Mouse (Mus musculus) kidney, postnatal 36 days (tissue): ENCODE measurements around the gene 3110082I17Rik.
A peak's percentile ranks its signal among the peaks of the same experiment; 100 is the strongest.
"Not testable (repeated sequence)": the region's sequence is repeated elsewhere in the genome, so short reads cannot be mapped to it uniquely, and the experiment has no call there.

Experiments used
- DNase-seq, 2 experiments: peaks; one replicate each; pipeline ENCODE4 v3.0.0; 2021 to 2022; ENCODE audit warnings: mixed read lengths in 2 of 2

The 3110082I17Rik gene

DNA sequence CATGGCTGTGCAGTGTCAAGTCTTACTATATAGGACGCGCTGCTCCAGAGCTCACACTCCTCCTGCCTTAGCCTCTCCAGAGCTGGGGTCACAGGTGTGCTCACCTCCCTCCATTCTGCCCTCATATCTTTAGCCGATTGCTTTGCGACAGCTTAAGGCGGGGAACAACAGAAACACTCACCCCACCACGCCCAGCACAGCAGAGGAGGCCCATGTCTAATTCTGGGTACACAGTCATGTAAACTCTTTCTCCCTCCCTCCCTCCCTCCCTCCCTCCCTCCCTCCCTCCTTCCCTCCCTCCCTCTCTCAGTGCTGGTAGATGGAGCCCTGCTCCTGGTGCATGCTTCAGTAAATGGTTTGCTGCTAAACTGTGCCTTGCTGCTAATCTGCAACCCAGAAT lies 110.6 kb downstream of the 3110082I17Rik start:
- no peak for DNase-seq

- DNase-seq, result peak in 1 of 2 experiments; percentile 65
These were observed 113.1 kb downstream of the 3110082I17Rik start for GRCm38 (mm10) chr5:139347225-139347624.

- DNase-seq, result no peak
These were observed 115.0 kb downstream of the 3110082I17Rik start for GRCm38 (mm10) chr5:139345364-139345714.

GRCm38 (mm10) chr5:139344687-139345363 lies 115.5 kb downstream of the 3110082I17Rik start:
- peak; percentile 96 to 98 for DNase-seq

DNA sequence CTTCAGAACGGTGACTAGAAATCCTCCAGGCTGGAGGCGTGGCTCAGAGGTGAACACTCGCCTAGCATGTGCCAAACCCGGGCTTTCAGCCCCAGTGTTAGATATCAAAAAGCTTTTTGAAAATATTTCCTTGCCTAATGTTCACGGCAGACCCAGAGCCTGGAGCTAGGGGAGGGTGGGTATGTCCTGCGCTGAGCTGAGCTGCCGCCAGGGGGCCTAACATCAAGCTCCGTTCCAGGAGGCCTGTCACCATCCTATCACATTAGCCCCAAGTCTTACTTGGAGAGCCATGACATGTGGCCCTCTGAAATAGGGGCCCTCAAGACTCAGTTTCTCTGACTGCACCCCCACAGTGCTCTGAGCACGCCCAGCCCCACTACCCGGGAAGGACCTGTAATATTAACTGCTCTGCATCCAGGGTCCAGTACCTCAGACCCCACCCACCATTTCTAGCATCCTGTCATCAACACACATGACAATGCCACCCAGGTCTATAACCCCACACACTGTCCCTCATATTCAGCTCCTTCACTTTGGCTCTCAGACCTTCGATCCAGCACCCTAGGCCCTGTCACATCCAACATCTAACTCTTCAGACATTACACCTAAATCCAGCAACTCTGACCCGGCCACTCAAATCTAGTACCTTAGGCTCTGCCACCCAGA lies 116.2 kb downstream of the 3110082I17Rik start:
- DNase-seq, result peak; percentile 75 to 90

GRCm38 (mm10) chr5:139338891-139339290 lies 121.4 kb downstream of the 3110082I17Rik start:
- no peak for DNase-seq

DNA sequence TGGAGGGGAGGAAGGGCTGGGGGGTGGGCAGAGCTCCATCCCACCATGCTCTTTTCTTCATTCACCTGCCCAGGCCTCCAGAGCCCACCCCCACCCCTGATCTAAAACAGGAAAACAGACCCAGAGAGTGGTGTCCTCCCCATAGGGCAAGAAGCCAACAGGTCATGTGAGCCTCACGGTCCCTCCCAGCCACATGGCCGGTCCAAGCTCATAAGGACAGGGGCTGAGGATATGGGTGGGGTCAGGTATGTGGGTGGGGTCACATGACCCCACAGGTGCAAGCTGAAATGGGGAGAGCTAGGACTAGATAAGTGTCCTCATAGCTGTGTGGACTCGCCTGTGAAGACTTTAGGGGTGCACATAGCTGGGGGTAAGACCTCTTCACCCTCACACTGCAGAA lies 121.9 kb downstream of the 3110082I17Rik start:
- peak; percentile 69 to 80 for DNase-seq

- DNase-seq, result no peak
These were observed 122.4 kb downstream of the 3110082I17Rik start for GRCm38 (mm10) chr5:139337826-139338370.

GRCm38 (mm10) chr5:139335634-139336033 lies 124.7 kb downstream of the 3110082I17Rik start:
- DNase-seq, result no peak

GRCm38 (mm10) chr5:139334394-139334793 lies 125.9 kb downstream of the 3110082I17Rik start:
- DNase-seq, result not testable (repeated sequence)

- DNase-seq, result peak; percentile 63 to 67
These were observed 126.9 kb downstream of the 3110082I17Rik start for GRCm38 (mm10) chr5:139333301-139334013.

DNA sequence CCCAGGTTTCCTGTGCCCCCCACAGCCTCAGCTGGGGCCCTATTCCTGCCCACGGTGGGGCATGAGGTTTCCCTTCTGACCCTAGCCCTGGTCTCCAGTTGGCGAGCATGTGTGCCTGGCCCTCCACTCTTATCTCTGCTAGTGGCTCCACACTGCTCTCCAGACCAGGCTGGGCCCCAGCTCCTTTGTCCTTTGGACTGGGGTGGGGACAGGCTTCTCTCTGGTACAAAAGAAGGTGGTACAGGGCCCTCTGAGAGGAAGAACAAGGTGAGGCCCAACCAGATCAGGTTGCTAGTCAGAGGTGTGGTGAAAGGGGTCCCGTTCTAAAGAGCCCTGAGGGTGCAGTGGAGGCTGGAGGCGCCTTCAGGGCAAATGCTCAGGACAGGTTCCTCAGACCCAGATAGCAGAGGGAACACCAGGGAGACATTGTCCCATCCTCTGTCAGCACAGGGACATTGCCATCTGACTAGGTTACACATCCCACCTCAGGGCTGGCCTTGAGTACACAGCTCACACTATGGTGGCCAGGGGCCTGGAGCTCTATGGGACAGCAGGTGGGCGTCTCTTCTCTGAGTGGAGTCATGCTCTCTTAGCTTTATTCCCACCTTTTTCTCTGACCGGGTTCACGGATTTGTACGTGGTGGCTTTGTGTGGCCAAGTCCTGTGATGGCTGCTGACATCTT lies 127.6 kb downstream of the 3110082I17Rik start:
- DNase-seq, result peak in 1 of 2 experiments; percentile 25

GRCm38 (mm10) chr5:139331742-139332141 lies 128.6 kb downstream of the 3110082I17Rik start:
- peak; percentile 88 to 93 for DNase-seq

DNA sequence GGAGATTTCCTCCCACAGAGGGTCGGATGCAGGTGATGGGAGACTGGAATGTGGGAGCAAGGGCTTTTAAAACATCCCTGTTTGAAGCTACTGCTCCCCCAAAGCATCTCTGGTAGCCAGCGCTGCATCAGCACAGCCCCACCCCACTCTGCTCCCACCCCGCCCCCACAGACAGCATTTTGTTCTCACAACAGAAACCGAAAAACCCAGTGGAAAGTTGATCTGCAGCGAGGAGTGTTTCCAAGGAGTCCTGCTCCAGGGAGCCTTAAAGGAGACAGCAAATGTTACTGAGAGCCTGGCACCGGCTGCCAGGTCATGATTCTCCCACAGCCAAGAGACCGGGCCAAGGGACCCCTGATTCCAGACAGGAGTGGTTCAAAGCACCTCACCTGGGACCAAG lies 129.6 kb downstream of the 3110082I17Rik start:
- no peak for DNase-seq

- DNase-seq, result no peak
These were observed 132.7 kb downstream of the 3110082I17Rik start for GRCm38 (mm10) chr5:139327634-139328020.

DNA sequence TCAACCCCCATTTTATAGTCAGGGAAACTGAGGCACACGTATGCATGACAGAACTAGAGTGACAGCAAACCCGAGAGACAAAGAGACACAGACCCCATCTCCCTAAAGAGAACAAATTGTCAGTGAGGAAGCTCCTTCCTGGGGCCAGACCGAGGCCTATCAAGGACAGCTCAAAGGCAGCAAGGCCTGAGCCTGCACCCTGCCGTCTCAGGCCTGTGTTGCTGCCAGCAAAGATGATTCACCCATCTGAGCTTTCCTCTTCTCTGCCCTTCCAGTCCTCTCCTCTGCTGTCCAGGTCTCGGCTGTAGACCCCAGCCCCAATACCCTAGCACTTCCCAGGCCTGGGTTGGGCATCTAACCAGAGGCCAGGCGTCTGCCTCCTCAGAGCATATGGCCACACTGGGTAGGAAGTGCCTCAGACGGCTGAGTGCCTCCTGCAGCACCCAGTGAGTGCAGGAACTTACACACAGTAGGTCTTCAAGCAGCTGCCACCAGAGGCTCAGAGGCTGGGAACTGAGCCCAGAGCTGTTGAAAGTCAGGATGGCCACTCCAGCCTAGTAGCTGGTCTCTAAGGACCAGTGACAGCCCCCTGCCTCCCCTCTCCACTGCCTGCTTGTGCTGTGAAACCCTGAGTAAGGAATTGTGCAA lies 133.2 kb downstream of the 3110082I17Rik start:
- DNase-seq, result no peak

DNA sequence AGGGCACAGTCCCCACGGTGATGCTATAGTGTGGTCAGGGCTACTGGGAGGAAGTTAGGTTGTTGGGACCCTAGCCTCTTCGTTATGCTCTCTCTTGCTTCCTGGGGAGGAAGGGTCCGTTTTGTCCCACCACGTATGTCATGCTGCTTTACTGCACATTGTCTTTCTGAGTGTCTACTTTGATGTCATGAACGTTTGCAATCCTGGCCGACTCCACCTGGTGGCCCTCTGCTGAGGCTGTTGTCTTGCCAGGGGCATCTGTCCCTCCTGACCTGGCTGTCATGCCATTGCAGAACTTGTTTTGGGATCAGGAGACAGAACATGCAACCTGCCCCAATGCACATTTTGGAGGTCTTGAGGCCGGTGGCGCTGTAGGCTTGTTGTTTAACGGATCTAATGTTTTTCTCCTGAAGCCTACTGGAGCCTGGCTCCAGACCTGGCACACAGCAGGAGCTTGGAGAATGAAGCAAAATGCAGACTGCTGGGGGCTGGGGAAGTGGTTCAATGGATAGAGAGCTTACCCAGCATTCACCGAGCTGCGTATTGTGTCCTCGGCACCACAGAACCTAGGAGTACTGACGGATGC lies 134.1 kb downstream of the 3110082I17Rik start:
- DNase-seq, result no peak

DNA sequence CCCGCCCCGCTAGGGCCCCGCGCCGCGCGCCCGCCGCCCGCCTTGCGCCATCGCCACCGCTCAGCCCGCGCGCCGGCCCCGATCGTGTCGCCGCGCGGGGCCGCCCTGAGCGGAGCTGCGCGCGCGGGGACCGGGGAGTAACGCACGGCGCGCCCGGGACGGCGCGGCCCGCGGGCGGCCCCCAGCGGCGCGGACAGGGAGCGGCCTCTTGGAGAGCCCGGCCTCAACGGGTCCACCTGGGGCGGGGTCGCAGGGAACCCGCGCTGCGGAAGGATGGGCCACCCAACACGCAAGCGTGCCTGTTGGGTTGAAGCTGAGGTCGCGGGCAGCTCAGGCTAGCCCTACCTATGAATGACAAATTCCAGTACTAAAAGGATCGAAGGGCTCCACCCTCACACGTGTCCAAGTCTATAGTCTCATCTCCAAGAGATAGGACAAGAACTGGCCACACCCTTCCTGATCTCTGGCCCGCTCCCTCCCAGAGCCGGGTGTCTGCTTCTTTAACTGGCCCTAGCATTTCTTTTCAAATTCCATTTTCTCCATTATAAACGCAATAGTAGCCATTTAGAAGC lies 134.8 kb downstream of the 3110082I17Rik start, which contains the start of gene Adap1:
Gene Adap1, minus strand, starts transcription at position 228 of the 572 bp plus-strand sequence.
- DNase-seq, result peak in 1 of 2 experiments; percentile 80

DNA sequence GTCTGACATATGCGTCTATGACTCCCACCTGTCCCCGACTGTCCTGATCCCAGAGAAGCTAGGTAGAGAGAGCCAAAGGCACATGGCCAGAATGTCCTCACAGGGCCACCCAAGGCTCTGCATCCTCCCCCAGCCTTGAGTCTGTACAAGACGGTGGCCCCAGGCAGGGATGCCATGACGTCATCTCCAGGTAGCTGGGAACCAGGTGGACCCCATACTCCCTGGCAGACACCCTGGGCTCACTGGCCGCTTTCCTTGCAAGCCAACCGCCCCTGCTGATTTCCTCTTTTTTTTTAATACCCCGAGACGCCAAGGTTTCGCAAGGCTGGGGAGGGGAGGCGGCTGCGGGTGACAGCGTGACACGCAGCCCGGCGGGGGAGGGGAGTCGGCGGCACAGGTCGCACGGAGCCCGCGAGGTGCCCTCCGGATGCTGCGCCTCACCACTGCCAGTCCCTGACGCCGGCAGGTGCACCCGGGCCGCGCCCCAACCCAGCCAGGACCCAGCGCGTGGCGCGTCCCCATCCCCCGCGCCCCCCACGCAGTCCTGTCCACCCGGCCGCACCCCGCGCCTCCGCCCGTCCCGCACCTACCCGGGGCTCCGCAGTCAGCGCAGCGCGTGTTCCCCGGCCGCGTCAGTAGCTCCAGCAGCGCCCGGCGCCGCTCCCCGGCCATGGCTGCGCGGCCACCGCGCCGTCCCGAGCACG lies 135.5 kb downstream of the 3110082I17Rik start:
- DNase-seq, result peak in 1 of 2 experiments; percentile 64

- DNase-seq, result peak in 1 of 2 experiments; percentile 61
These were observed 136.3 kb downstream of the 3110082I17Rik start for GRCm38 (mm10) chr5:139324045-139324491.
